Mouse (Mus musculus) kidney, adult 9 months (tissue): ENCODE measurements around the gene Fam117b.

Experiments
- DNase-seq: peaks from one replicate; pipeline ENCODE4 v3.0.0; 2022

Gene Fam117b

DNA sequence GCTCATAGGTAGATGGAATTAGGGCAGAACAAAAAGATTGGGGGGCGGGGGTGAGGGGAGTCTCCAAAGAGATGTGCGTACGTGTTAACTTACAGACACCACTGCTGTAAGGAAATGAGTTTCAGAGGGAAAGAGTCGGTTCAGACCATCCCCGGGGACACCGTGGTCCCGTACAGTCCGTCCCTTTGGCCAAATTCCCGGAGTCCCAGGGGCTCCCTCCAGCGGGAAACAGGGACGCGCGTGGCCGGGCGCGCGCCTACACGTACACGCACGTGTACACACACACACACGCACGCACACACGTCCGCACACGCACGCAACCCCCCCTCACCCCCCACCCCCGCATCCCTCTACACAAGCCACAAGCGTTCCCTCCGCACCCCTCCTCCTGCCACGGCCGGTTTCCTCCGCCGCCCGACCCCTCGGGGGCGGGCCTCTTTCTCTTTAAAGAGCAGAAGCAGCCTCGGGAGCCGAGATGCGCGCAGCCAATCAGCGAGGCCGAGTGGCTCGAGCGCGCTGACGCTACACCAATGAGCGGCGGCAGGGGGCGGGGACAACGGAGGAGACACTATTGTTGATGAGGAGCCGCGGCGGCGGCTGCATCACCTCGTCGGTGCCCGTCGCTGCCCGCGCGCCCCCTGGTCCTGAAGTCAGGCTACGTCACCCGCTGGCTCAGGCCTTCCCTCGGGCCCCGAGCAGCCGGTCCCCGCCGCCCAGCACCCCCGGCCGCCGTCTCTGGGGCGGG, at the start of gene Fam117b:
Gene Fam117b, plus strand, starts transcription at position 594 of the 745 bp plus-strand sequence.
- DNase-seq: peak; percentile 98

DNA sequence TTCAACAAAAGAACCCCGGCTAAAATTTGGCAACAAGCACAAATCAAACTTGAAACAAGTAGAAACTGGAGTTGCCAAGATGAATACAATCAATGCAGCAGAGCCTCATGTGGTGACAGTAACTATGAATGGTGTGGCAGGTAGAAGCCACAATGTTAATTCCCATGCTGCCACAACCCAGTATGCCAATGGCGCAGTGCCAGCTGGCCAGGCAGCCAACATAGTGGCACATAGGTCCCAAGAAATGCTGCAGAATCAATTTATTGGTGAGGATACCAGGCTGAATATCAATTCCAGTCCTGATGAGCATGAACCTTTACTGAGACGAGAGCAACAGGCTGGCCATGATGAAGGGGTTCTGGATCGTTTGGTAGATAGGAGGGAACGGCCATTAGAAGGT, 44.8 kb upstream of the Fam117b start:
- no peak for DNase-seq

DNA sequence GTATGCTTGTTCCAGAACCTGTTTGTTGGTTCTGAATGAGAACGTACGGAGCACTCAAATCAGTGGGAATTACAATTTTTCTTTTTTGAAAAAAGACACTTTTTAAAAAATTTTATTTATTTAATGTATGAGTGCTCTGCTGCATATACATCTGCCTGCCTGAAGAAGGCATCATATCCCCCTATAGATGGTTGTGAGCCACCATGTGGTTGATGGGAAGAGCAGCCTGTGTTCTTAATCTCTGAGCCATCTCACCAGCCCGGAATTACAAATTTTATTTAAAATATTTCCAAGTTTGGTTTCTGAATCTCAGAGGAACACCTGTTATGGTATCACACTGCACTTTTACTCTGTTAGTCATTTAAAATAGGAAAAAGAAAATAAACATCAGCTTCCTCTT, 38.8 kb upstream of the Fam117b start:
- DNase-seq: no peak

DNA sequence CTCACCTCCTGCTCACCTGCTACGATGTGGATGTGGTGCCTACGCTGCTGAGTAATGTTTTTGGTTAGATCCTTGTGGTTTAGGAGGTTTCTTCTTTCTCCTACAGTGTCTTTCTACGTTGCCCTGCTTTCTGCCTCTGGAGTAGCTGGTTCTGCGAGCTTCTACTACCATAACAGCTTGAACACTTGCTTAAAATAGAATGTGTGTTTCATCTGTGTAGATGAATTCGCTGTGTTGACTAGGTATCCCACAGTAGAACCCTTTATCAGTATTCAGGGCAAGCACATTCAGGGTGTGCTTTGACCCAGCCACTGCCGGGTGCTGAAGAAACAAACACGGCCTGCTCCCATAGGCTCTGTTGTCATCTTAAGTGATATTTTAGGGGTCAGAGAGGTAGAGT, 34.7 kb upstream of the Fam117b start:
- DNase-seq: no peak

DNA sequence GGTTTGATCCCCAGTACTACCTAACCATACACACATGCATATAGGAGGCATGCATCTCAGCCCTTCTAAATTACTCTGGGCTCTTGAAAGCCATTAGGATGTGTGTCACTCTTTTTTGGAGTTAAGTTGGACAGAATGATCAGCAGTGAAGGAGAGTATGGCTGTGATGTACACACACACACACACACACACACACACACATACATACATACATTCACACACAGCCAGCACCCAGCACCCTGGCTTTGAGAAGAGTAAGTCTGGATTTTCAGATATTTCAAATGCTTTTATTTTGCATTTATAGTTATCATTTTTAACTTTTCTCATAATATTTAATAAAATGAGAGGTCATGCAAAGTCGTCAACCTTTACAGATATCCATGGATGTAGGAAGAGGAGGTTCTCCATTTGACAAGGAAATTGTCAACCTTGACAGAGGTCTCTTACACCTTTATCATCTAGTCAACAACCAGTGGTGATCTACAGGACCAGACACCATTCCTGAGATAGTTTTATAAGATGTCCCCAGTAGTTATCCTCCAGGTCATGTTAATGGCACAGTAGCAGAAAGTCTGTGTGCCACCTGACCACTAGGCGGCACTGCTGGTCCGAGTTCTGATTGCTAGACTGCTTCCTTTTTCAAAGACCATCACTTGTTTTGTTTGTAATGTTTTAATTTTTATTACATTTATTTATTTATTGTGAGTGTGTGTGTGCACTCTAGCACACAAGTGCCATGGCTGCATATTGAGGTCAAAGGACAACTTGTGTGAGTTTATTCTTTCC, 29.3 kb upstream of the Fam117b start:
- DNase-seq: peak; percentile 79

DNA sequence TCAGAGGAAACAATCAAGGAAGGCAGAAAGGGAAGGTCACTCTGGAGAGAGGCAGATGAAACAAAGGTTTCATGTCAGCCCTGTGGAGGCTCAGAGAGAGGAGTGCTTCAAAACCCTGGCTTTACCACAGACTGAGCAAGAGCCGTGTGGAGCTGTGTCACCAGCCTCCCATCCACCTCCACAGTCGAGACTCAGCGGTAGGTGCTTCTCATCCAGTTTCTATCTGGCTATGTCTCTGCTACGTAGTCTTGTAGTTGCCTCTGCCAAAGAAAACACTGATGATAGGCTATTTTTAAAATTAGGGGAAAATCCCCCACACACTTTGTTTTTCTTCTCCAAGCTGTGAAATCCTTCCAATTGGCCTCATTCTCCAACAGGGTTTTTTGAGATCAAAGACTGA, 25.9 kb upstream of the Fam117b start:
- no peak for DNase-seq

DNA sequence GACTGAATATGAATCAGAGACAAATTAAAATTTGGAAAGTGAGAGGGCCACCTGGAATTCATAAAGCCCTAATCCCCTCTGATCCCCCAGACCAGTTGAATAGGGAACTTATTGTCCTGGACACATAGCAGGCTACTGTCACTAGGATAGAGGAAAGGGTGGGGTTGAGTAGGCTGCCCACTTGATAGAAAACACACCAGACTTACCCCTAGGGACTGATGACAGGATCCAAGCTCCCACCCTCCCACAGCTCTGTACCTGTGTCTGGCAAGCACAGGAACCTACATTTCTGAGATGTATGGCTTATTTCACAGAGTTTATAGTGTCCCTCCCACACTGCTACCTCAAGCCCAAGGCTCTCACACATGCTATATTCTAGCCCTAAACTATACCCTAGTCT, 24.8 kb upstream of the Fam117b start:
- no peak for DNase-seq

DNA sequence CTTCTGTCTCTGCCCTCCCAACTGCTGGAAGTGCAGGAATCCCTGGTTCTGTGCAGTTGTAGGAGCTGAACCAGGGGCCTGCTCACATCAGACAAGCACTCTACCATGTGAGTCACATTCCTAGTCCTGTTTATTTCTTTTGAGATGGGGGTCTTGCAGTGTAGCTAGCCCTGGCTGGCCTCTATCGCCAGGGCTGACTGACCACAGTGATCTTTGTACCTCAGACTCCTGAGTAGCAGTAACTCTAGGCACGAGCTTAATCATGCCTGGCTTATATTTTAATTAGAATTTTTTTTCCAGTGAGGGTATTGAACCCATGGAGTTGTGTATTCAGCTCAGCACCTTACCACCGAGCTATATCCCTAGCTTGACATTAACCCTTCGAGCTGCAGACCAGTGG, 21.6 kb upstream of the Fam117b start:
- peak; percentile 61 for DNase-seq

DNA sequence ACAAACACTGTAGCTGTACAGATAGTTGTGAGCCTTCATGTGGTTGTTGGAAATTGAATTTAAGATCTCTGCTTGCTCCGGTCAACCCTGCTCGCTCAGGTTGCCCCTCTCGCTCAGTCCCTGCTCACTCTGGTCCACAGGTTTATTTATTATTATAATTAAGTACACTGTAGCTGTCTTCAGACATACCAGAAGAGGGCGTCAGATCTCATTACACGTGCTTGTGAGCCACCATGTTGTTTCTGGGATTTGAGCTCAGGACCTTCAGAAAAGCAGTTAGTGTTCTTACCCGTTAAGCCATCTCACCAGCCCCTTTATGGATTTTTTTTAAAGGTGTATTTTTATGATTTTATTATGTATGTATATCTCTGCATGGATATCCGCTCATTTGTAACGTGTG, 20.0 kb upstream of the Fam117b start:
- no peak for DNase-seq

DNA sequence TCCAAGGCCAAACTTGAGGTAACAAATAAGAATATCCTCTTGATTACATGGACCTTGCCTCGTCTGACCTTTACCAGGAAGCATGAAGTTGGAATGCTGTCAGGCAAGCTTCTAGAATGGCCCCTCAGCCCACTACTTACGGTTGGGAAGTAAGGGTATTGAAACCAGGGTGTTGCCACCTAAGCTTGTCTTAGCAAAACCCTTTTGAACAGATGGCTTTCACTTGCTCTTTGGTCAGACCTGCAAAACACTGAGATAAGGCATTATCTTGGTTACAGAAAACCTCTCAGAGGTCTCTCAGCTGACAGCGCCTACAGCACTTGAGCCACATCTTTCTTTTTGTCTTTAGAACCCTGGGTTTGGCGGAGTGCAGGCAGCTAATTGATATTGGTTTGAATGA, 18.8 kb upstream of the Fam117b start:
- no peak for DNase-seq

DNA sequence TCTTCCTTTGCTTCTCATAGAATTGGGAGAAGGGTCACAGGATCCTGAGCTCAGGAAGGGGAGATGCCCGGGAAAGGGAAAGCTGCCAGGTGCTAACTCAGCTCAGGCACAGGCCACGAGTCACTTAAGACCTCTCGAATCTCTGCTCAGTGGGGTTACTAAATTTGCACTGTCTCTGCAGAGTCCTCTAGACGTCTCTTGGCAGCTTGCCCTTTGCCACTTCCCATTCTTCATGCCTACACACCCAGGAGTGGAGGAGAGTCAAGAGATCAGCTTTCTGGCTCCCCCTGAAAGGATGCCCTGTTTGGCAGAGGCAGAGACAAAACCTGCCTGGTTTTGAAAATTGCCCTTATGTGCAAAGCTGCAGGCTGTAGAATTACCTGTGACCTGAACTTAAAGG, 17.4 kb upstream of the Fam117b start:
- DNase-seq: peak; percentile 72

DNA sequence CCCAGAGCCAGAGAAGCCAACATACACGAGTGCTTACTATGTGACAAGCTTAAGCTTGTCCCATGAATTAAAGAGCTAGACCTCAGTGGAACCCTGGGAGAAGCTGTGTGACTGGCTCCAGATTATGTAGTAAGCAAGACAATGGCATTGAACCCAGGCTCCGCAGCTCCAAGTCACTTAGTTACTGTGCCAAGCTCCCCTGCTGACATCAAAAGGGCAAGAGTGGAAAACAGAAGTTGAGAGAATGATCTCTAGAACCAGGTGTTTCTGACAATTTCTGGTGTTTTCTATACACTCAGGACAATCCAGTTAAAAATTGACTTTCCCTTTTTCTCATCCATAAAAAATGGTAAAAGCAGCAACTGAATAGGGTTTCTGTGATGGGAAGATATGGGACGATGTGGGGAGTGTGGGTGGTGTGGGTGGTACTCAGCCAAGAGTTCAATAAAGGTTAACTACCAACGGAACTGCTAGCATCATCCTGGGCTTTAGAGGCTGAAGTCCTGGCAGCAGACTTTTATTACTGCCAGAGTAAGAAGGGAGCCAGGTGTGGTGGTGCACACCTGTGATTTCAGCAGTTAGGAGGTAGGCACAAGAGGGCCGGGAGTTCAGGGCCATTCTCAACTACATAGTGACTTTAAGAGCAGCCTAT, 15.5 kb upstream of the Fam117b start:
- peak; percentile 59 for DNase-seq

DNA sequence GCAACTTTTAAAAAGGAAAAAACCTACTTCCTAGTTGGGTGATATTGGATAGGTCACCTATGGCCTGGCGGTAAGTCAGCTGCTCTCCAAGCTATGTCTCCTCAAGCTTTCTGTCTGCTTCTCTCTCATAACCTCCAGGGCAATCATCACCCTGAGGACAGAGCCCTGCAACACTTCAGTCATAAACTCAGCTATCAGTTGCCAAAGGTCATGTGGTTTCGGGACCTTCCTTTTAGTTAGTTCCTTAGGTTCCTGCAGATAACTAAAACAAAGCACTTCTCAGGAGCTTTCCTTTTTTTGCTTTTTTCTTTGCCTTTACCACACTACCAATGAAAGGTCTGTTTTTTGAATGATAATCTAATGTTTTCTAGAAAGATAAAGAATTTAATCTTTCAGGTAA, 13.1 kb upstream of the Fam117b start:
- DNase-seq: no peak

DNA sequence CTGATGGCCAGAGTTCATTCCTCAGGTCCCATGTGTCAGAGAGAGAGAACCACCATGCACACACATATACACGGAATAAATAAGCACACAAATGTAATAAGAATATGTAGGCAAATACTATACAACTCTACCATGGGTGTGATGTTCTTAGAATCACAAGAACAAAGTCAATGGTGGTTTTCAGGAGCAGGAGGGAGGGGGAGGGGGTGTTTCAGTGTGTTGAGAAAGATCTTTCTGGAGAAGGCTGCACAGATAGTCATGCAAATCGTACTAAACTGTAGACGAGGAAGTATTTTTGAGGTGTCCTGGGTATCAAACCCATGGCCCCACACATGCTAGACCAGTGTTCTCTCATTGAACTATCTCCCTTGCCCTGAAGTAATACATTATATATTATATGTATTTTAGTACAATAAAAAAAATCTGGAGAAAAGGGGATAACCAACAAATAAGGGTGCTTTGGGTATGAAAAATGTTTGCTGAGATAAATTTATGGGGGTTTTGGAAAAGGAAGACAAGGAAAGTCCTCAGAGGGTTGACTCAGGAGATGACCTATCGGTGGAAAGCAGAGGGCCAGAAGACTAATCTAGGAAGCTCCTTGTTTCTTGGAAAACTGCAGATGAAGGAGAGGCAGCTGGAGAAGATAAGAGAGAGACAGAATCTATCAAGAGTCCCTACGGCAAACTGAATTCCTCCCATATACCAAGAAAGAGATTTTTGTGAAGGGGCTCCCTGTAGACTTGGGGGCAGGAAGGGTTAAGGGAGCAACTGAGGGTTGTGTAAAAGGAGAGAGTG, 11.5 kb upstream of the Fam117b start:
- no peak for DNase-seq

DNA sequence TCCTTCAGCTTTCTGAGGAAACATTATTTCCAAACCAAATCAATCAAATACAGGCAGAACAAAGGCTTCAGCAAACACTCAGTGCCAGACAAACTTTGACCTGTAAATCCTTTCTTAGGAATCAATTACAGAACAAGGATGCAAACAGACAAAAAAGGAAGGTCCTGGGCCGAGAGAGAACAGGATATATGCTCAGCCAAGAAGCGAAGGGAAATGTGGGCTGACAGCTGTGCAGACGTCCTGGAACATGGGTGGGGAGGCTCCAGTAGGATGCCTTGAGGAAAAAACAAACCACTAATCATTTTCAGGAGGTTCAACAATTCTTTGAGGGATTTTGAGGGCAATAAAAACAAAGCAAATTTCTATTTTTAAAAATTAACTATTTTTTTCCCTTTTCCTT, 10.2 kb upstream of the Fam117b start:
- DNase-seq: peak; percentile 78

DNA sequence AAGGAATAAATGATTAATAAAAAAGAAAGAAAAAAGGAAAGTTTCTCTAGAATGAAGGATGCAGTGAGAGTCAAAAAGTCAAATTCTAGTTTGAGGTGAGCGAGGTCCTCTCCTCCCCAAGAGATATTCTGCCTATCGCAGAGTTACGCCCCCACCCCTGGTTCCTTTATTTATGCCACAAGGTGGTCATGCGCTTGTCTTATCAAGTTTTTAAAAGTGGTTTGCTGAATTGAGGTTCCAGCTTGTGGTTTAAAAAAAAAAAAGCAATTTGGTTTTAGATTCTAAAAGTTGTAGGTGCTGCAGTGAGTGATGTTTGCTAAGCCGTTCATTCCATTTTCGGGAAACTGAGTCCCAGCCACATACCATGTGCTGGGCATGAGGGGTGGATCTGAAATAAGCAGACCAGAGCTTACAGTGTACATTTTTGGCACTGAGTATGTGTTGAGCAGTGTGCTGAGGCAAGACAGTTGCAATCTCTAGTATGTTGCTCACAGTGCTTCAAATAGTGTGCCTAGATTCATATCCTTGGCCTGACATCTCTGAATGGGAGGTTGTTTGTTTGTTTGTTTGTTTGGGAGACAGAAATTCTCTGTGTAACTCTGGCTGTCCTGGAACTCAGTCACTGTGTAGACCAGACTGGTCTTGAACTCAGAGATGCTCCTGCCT, 8.0 kb upstream of the Fam117b start:
- no peak for DNase-seq

DNA sequence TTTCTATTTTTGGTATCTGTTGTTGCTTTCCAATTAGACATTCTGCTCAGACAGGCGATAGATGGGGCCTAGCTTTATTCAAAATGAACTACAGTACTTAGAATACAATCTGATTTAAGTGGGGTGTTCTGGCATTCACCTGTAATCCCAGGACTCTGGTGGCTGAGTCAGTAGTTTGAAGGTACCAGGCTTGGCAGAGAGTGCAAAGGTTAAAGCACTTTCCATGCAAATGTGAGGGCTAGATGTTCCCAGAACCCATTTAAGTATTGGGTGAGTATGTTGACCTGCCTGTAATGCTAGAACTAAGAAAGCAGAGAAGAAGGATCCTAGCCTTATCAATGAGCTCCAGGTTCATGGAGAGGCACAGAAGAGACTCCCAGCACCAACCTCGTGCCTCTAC, 6.9 kb upstream of the Fam117b start:
- peak; percentile 63 for DNase-seq

DNA sequence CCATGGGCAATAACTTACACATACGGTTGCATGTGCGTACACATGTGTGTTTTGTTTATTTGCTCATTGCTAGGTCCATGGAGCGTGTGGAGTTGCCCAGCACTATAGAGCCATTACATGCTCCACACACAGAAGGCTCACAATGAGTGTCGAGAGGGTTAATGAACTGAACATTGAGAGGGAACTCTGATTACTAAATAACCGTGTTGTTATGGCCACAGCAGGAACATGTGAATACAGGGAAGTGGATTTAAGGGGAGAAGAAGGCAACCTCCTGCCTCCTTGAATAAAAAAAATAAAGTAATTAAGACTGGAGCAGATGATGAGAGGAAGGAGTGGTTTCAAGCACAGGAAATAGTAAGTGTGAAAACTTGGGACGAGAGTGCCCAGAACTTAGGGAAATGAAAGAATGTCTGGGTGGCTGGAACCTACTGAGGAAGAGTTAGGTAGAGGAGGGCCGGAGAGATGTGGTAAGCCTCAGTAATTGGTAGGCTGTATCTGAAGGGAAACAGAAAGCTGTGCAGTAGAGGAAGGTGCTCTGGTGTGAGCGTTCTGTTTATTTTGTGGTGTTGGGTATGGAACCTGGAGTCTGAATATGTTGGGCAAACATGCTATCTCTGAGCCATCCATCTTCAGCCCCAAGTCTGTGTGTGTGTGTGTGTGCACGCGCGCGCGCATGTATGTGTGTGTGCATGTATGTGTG, 5.8 kb upstream of the Fam117b start:
- no peak for DNase-seq

DNA sequence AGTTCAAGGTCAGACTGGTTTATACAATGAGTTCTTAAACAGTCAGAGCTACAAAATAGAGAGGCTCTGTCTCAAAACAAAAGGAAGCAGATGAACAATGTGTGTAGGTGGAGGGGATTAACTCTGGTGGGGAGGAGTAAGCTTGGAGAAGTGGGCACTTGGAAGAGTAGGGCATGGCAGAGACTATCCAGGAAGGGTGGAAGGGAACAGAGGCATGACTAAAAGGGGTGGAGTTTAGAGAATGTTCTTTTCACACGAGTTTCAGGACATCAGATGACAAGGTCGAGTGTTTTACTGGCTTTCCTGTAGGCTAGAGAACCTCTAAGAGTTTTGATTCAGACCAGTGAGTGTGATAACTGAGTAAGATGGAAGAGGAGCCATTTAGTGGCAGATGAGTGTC, 5.1 kb upstream of the Fam117b start:
- DNase-seq: peak; percentile 45

DNA sequence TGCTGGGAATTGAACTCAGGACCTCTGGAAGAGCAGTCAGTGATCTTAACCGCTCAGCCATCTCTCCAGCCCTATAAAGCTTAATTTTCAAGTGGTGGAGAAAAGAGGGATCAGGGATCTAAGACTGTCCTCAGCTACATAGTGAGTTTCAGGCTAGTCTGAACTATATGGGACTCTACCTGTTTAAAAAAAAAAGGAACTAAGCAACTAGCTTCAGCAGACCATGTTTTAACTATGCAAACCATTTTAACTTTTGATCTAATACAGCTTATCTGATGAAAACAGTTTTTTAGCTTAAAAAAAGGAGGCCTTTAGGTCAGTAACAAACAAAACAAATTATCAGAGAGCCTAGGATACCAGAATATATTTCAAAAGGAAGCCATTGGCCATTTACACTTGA, 1.9 kb upstream of the Fam117b start:
- no peak for DNase-seq

DNA sequence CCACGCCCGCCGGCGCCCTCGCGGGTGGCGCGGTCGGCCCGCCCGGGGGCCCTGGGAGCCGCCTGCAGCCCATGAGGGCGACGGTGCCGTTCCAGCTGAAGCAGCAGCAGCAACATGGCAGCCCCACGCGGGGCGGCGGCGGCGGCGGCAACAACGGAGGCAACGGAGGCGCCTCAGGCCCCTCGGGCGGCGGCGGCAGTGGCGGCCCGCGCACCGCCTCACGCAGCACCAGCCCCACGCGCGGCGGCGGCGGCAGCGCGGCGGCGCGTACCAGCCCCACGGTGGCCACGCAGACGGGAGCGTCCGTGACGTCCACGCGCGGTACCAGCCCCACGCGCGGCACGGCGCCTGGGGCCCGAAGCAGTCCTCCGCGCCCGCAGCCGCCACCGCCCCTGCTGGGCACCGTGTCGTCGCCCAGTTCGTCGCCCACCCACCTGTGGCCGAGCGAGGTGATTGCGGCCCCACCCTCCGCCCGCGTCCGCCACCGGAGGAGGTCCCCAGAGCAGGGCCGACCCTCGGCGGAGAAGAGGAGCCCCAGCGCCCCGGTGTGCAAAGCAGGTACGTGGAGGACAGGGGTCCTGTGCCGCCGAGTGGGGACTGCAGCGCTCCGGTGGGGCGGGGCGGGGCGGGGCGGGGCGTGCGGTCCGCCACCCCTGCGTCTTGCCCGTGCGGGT, 526 bp downstream of the Fam117b start:
- no peak for DNase-seq
